Mouse (Mus musculus): ENCODE data around the gene Camk1d.

DNA sequence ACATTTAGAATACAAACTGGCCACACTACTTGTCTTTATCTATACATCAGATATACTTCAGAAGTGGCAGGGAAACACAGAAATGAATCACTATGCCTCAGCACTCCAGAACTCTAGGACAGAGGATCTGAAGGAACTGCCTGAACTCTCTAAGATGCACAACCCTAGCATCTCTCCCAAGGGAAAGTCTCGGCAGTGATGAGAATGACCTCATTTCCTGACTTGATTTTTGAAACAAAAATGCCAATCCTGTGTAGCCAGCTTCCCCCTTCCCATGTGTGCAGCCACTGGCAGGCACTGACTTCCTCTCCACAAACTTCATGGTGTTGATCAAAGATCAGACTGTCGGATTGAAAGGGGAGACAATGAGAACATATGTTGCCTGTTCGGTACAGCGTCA lies 134.9 kb downstream of the Camk1d start:
- TF ChIP-seq POLR2A (IDR thresholded peaks at IDR 0.05; ENCODE audit: low read depth, low read length) (no peak), CTCF (IDR thresholded peaks at IDR 0.05; ENCODE audit: extremely low read depth, insufficient read length, insufficient replicate concordance, low read depth, low read length) (no peak)

Measured in small intestine, adult 2 months (tissue).